Mouse (Mus musculus) neural tube, embryonic 15.5 days (tissue): ENCODE results near the gene Nrde2. TPM values are rescaled to one million over a fixed set of nuclear protein-coding genes. Genes with fewer than 3 reads are reported as not detected.

Experiments used
- ATAC-seq: fragments of 200-750 bp; cut with Nextera tagmentation; 2 replicates; pipeline ENCODE4 v1.8.0; 2017; ENCODE audit warnings: mild to moderate bottlenecking, moderate TSS enrichment, moderate library complexity; ENCODE audit not compliant: low FRiP score
- H3K27ac ChIP-seq: fragments of 300-500 bp; sonication (generic); replicated peaks from 2 replicates; pipeline ENCODE4 v1.5.1; 2015; ENCODE audit warnings: mild to moderate bottlenecking, inconsistent platforms
- H3K27me3 ChIP-seq: fragments of 300-500 bp; sonication (generic); replicated peaks from 2 replicates; pipeline ENCODE4 v1.6.1; 2015; ENCODE audit warnings: inconsistent platforms
- H3K36me3 ChIP-seq: fragments of 300-500 bp; sonication (generic); 2 replicates; pipeline ENCODE4 v1.6.1; 2015; ENCODE audit warnings: inconsistent platforms
- H3K4me1 ChIP-seq: fragments of 300-500 bp; sonication (generic); 2 replicates; pipeline ENCODE4 v1.6.1; 2015; ENCODE audit warnings: inconsistent platforms
- H3K4me2 ChIP-seq: fragments of 300-500 bp; sonication (generic); 2 replicates; pipeline ENCODE4 v1.6.1; 2015; ENCODE audit warnings: inconsistent platforms, mild to moderate bottlenecking, moderate library complexity
- H3K4me3 ChIP-seq: fragments of 300-500 bp; sonication (generic); replicated peaks from 2 replicates; pipeline ENCODE4 v1.5.1; 2015; ENCODE audit warnings: mild to moderate bottlenecking, inconsistent platforms
- H3K9ac ChIP-seq: fragments of 300-500 bp; sonication (generic); replicated peaks from 2 replicates; pipeline ENCODE4 v1.6.1; 2015; ENCODE audit warnings: mild to moderate bottlenecking, inconsistent platforms
- H3K9me3 ChIP-seq: fragments of 300-500 bp; sonication (generic); replicated peaks from 2 replicates; pipeline ENCODE4 v1.6.1; 2016; ENCODE audit warnings: inconsistent platforms
- WGBS: fragments of 180-500 bp; shearing (Covaris S2); methylation state at CpG from one replicate; pipeline ENCODE4 v1.1.7; 2015; ENCODE audit warnings: mixed read lengths; 5-methylcytosine and 5-hydroxymethylcytosine counted together
- polyA plus RNA-seq: library from polyadenylated mRNA; unstranded; fragments of >200 nt; fragmentation: Nextera tagmentation; extraction: Ambion mirVana; gene quantifications from 2 replicates; pipeline ENCODE4 v1.2.1, GENCODE M21; 2015

The Nrde2 gene
- polyA plus RNA-seq, 1 experiment from 2014 or later, result 10.4 TPM

- no peak for ATAC-seq
- 88% methylated on average over 3 of the region's 3 CpGs for WGBS
- no peak overlapping the region for H3K9ac ChIP-seq
- no peaks in the 10 kb centered on the region for H3K27me3 ChIP-seq
- H3K4me2 ChIP-seq, result no peak overlapping the region
- H3K9me3 ChIP-seq, result no peaks in the 10 kb centered on the region
- no peaks in the 10 kb centered on the region for H3K4me1 ChIP-seq
- H3K4me3 ChIP-seq, result no peak overlapping the region
- no peak overlapping the region for H3K27ac ChIP-seq
- H3K36me3 ChIP-seq, result peaks cover 82% of the 10 kb centered on the region
Measured at GRCm38 (mm10) chr12:100135117-100135516, 24.3 kb downstream of the Nrde2 start.

- no peak overlapping the region for H3K9ac ChIP-seq
- no peak for ATAC-seq
- H3K4me2 ChIP-seq, result no peak overlapping the region
- no peaks in the 10 kb centered on the region for H3K27me3 ChIP-seq
- no peaks in the 10 kb centered on the region for H3K4me1 ChIP-seq
- no peak overlapping the region for H3K27ac ChIP-seq
- no peak overlapping the region for H3K4me3 ChIP-seq
- peaks cover 82% of the 10 kb centered on the region for H3K36me3 ChIP-seq
- H3K9me3 ChIP-seq, result no peaks in the 10 kb centered on the region
- WGBS, result 81% methylated on average over 11 of the region's 11 CpGs
Measured at GRCm38 (mm10) chr12:100134395-100134936, 25.0 kb downstream of the Nrde2 start.

- Histone ChIP-seq H3K4me1 (no peaks in the 10 kb centered on the region; the same call in 1 of the 2 replicates), H3K27me3 (no peaks in the 10 kb centered on the region), H3K9me3 (no peaks in the 10 kb centered on the region), H3K27ac (no peak overlapping the region), H3K9ac (no peak overlapping the region), H3K4me2 (no peak overlapping the region), H3K36me3 (peaks cover 71% of the 10 kb centered on the region), H3K4me3 (no peak overlapping the region)
- 45% methylated on average over 8 of the region's 8 CpGs for WGBS
- ATAC-seq, result 0 out of 2 replicates have a peak, but pooled peaks have one; percentile 39
Measured at GRCm38 (mm10) chr12:100131655-100132054, 27.8 kb downstream of the Nrde2 start.

- Histone ChIP-seq H3K27me3 (no peaks in the 10 kb centered on the region), H3K9ac (no peak overlapping the region), H3K4me3 (no peak overlapping the region), H3K4me1 (no peaks in the 10 kb centered on the region; the same call in 1 of the 2 replicates), H3K4me2 (no peak overlapping the region), H3K36me3 (peaks cover 71% of the 10 kb centered on the region), H3K27ac (no peak overlapping the region), H3K9me3 (no peaks in the 10 kb centered on the region)
- no peak for ATAC-seq
- 94% methylated on average over 9 of the region's 9 CpGs for WGBS
Measured at GRCm38 (mm10) chr12:100131167-100131566, 28.3 kb downstream of the Nrde2 start.

GRCm38 (mm10) chr12:100128961-100129360 is 30.5 kb downstream of the Nrde2 start:
- Histone ChIP-seq H3K27me3 (no peaks in the 10 kb centered on the region), H3K4me3 (no peak overlapping the region), H3K9ac (no peak overlapping the region), H3K4me2 (no peak overlapping the region), H3K4me1 (no peaks in the 10 kb centered on the region; the same call in 1 of the 2 replicates), H3K36me3 (peaks cover 78% of the 10 kb centered on the region), H3K9me3 (no peaks in the 10 kb centered on the region), H3K27ac (no peak overlapping the region)
- ATAC-seq, result no peak
- 74% methylated on average over 8 of the region's 8 CpGs for WGBS

- no peak overlapping the region for H3K4me2 ChIP-seq
- no peak overlapping the region for H3K4me3 ChIP-seq
- no peaks in the 10 kb centered on the region for H3K9me3 ChIP-seq
- H3K36me3 ChIP-seq, result peaks cover 78% of the 10 kb centered on the region
- ATAC-seq, result no peak
- WGBS, result 75% methylated on average over 6 of the region's 6 CpGs
- no peaks in the 10 kb centered on the region for H3K27me3 ChIP-seq
- H3K4me1 ChIP-seq, result no peaks in the 10 kb centered on the region; the same call in 1 of the 2 replicates
- no peak overlapping the region for H3K9ac ChIP-seq
- no peak overlapping the region for H3K27ac ChIP-seq
Measured at GRCm38 (mm10) chr12:100128522-100128921, 30.9 kb downstream of the Nrde2 start.

- Histone ChIP-seq H3K4me2 (no peak overlapping the region), H3K4me3 (no peak overlapping the region), H3K4me1 (no peaks in the 10 kb centered on the region; the same call in 1 of the 2 replicates), H3K9ac (no peak overlapping the region; the same call in 1 of the 2 replicates), H3K36me3 (peaks cover 78% of the 10 kb centered on the region), H3K9me3 (no peaks in the 10 kb centered on the region), H3K27me3 (no peaks in the 10 kb centered on the region), H3K27ac (no peak overlapping the region)
- ATAC-seq, result no peak
- 28% methylated on average over 8 of the region's 8 CpGs for WGBS
Measured at GRCm38 (mm10) chr12:100127866-100128480, 31.5 kb downstream of the Nrde2 start.

- no peak overlapping the region for H3K27ac ChIP-seq
- H3K4me1 ChIP-seq, result no peaks in the 10 kb centered on the region; the same call in 1 of the 2 replicates
- no peaks in the 10 kb centered on the region for H3K27me3 ChIP-seq
- no peak for ATAC-seq
- H3K4me2 ChIP-seq, result no peak overlapping the region
- H3K9ac ChIP-seq, result no peak overlapping the region
- WGBS, result 76% methylated on average over 17 of the region's 17 CpGs
- no peaks in the 10 kb centered on the region for H3K9me3 ChIP-seq
- H3K36me3 ChIP-seq, result peaks cover 77% of the 10 kb centered on the region
- no peak overlapping the region for H3K4me3 ChIP-seq
Measured at GRCm38 (mm10) chr12:100126968-100127865, 32.2 kb downstream of the Nrde2 start.

GRCm38 (mm10) chr12:100124913-100125798 is 34.3 kb downstream of the Nrde2 start:
- Histone ChIP-seq H3K9ac (no peak overlapping the region), H3K27ac (no peak overlapping the region), H3K4me3 (no peak overlapping the region), H3K27me3 (no peaks in the 10 kb centered on the region), H3K4me2 (no peak overlapping the region), H3K36me3 (peaks cover 83% of the 10 kb centered on the region), H3K9me3 (no peaks in the 10 kb centered on the region), H3K4me1 (no peaks in the 10 kb centered on the region; the same call in 1 of the 2 replicates)
- 84% methylated on average over 16 of the region's 16 CpGs for WGBS
- no peak for ATAC-seq

- Histone ChIP-seq H3K27me3 (no peaks in the 10 kb centered on the region), H3K27ac (no peak overlapping the region), H3K4me3 (no peak overlapping the region), H3K36me3 (peaks cover 83% of the 10 kb centered on the region), H3K4me1 (no peaks in the 10 kb centered on the region; the same call in 1 of the 2 replicates), H3K9ac (no peak overlapping the region), H3K9me3 (no peaks in the 10 kb centered on the region), H3K4me2 (no peak overlapping the region)
- 89% methylated on average over 9 of the region's 9 CpGs for WGBS
- no peak for ATAC-seq
Measured at GRCm38 (mm10) chr12:100123476-100123875, 36.0 kb downstream of the Nrde2 start.

- Histone ChIP-seq H3K27ac (no peak overlapping the region), H3K27me3 (no peaks in the 10 kb centered on the region), H3K9ac (no peak overlapping the region), H3K9me3 (no peaks in the 10 kb centered on the region), H3K4me1 (no peaks in the 10 kb centered on the region; the same call in 1 of the 2 replicates), H3K4me3 (no peak overlapping the region), H3K4me2 (no peak overlapping the region), H3K36me3 (peaks cover 87% of the 10 kb centered on the region)
- 86% methylated on average over 7 of the region's 7 CpGs for WGBS
- ATAC-seq, result no peak
Measured at GRCm38 (mm10) chr12:100122921-100123381, 36.5 kb downstream of the Nrde2 start.
